Mouse (Mus musculus) hematopoietic multipotent progenitor cell, adult 10-12 weeks (in vitro differentiated cells): ENCODE data around the gene Cldn34c4. TPM values are rescaled to one million over a fixed set of nuclear protein-coding genes. Genes with fewer than 3 reads are reported as not detected.

Source experiments
- polyA plus RNA-seq: library from polyadenylated mRNA; stranded (reverse); fragments of >175 nt; gene quantifications from 2 replicates; pipeline ENCODE4 v1.2.3, GENCODE M21; 2012; ENCODE audit warnings: low replicate concordance

The Cldn34c4 gene
- polyA plus RNA-seq: not detected in 2 replicates

GRCm38 (mm10) chrX:127736454-127736853, at the start of gene Cldn34c4:
Gene Cldn34c4, minus strand, starts transcription at chrX:127736554.

